Mouse (Mus musculus): Measurements from ENCODE around the gene Akr1c12. TPM values are rescaled to one million over a fixed set of nuclear protein-coding genes. Genes with fewer than 3 reads are reported as not detected.
"Not testable (repeated sequence)": the region's sequence is repeated elsewhere in the genome, so short reads cannot be mapped to it uniquely, and the experiment has no call there.

Akr1c12 gene
- 0.29 TPM in 2 replicates for polyA plus RNA-seq (2016; fragmentation: Nextera tagmentation; extraction: Ambion mirVana)

GRCm38 (mm10) chr13:4279284-4279683, at the start of gene Akr1c12:
Akr1c12 (minus strand) TSS chr13:4279433.
- Histone ChIP-seq H3K27ac (no peak within 1 kb of the TSS), H3K4me3 (no peak within 1 kb of the TSS), H3K36me3 (no peaks in the 10 kb centered on the region), H3K9me3 (replicated peaks) (no peaks in the 10 kb centered on the region), H3K27me3 (ENCODE audit: low read depth, poor library complexity, severe bottlenecking) (no peaks in the 10 kb centered on the region), H3K4me1 (no peaks in the 10 kb centered on the region)
- no peak for DNase-seq (ENCODE audit: low spot score)
- WGBS, result 73% methylated on average over 4 of the region's 4 CpGs

GRCm38 (mm10) chr13:4318773-4319172, 39.5 kb upstream of the Akr1c12 start:
- Histone ChIP-seq H3K27ac (no peak overlapping the region), H3K9me3 (replicated peaks) (no peaks in the 10 kb centered on the region), H3K4me3 (no peak overlapping the region), H3K4me1 (no peaks in the 10 kb centered on the region), H3K36me3 (no peaks in the 10 kb centered on the region), H3K27me3 (ENCODE audit: low read depth, poor library complexity, severe bottlenecking) (no peaks in the 10 kb centered on the region)
- no peak for DNase-seq (ENCODE audit: low spot score)
- 88% methylated on average over 2 of the region's 2 CpGs for WGBS

GRCm38 (mm10) chr13:4313907-4314306, 34.7 kb upstream of the Akr1c12 start:
- no peaks in the 10 kb centered on the region for H3K36me3 ChIP-seq
- H3K4me1 ChIP-seq, result no peaks in the 10 kb centered on the region
- no peaks in the 10 kb centered on the region for H3K9me3 ChIP-seq (replicated peaks)
- no peak for DNase-seq (ENCODE audit: low spot score)
- no peaks in the 10 kb centered on the region for H3K27me3 ChIP-seq (ENCODE audit: low read depth, poor library complexity, severe bottlenecking)
- no peak overlapping the region for H3K27ac ChIP-seq
- no peak overlapping the region for H3K4me3 ChIP-seq
- WGBS, result 85% methylated on average over 2 of the region's 2 CpGs

GRCm38 (mm10) chr13:4304861-4305565, 25.8 kb upstream of the Akr1c12 start:
- Histone ChIP-seq H3K27me3 (ENCODE audit: low read depth, poor library complexity, severe bottlenecking) (no peaks in the 10 kb centered on the region), H3K27ac (no peak overlapping the region), H3K9me3 (replicated peaks) (no peaks in the 10 kb centered on the region; the same call in 1 of the 2 replicates), H3K4me3 (no peak overlapping the region), H3K36me3 (no peaks in the 10 kb centered on the region), H3K4me1 (no peaks in the 10 kb centered on the region)
- WGBS, result 51% methylated on average over 2 of the region's 2 CpGs
- DNase-seq (ENCODE audit: low spot score), result no peak

- no peaks in the 10 kb centered on the region for H3K9me3 ChIP-seq (replicated peaks)
- 93% methylated on average over 4 of the region's 4 CpGs for WGBS
- H3K27ac ChIP-seq, result no peak overlapping the region
- no peaks in the 10 kb centered on the region for H3K4me1 ChIP-seq
- no peaks in the 10 kb centered on the region for H3K36me3 ChIP-seq
- no peak overlapping the region for H3K4me3 ChIP-seq
- no peaks in the 10 kb centered on the region for H3K27me3 ChIP-seq (ENCODE audit: low read depth, poor library complexity, severe bottlenecking)
- DNase-seq (ENCODE audit: low spot score), result no peak
Measured at GRCm38 (mm10) chr13:4296991-4297390, 17.8 kb upstream of the Akr1c12 start.

- Histone ChIP-seq H3K36me3 (no peaks in the 10 kb centered on the region), H3K4me1 (no peaks in the 10 kb centered on the region), H3K4me3 (no peak overlapping the region), H3K27ac (no peak overlapping the region), H3K9me3 (replicated peaks) (no peaks in the 10 kb centered on the region), H3K27me3 (ENCODE audit: low read depth, poor library complexity, severe bottlenecking) (no peaks in the 10 kb centered on the region)
- 45% methylated on average over 7 of the region's 7 CpGs for WGBS
- DNase-seq (ENCODE audit: low spot score), result no peak
Measured at GRCm38 (mm10) chr13:4281471-4282412, 2.5 kb upstream of the Akr1c12 start.

- no peaks in the 10 kb centered on the region for H3K36me3 ChIP-seq
- H3K4me1 ChIP-seq, result no peaks in the 10 kb centered on the region
- no peak overlapping the region for H3K27ac ChIP-seq
- DNase-seq (ENCODE audit: low spot score), result no peak
- WGBS, result 94% methylated on average over 2 of the region's 2 CpGs
- H3K27me3 ChIP-seq (ENCODE audit: low read depth, poor library complexity, severe bottlenecking), result no peaks in the 10 kb centered on the region
- no peak overlapping the region for H3K4me3 ChIP-seq
- no peaks in the 10 kb centered on the region for H3K9me3 ChIP-seq (replicated peaks)
Measured at GRCm38 (mm10) chr13:4277526-4277925, 1.7 kb downstream of the Akr1c12 start.

- no peaks in the 10 kb centered on the region for H3K9me3 ChIP-seq (replicated peaks)
- H3K27me3 ChIP-seq (ENCODE audit: low read depth, poor library complexity, severe bottlenecking), result no peaks in the 10 kb centered on the region
- no peaks in the 10 kb centered on the region for H3K36me3 ChIP-seq
- H3K27ac ChIP-seq, result no peak overlapping the region
- H3K4me3 ChIP-seq, result no peak overlapping the region
- no peaks in the 10 kb centered on the region for H3K4me1 ChIP-seq
- no peak for DNase-seq (ENCODE audit: low spot score)
Measured at GRCm38 (mm10) chr13:4270860-4271259, 8.4 kb downstream of the Akr1c12 start.

- H3K36me3 ChIP-seq; H3K4me3 ChIP-seq; H3K27ac ChIP-seq; H3K9me3 ChIP-seq (replicated peaks); DNase-seq (ENCODE audit: low spot score); H3K4me1 ChIP-seq; H3K27me3 ChIP-seq (ENCODE audit: low read depth, poor library complexity, severe bottlenecking): not testable (repeated sequence)
- 85% methylated on average over 2 of the region's 2 CpGs for WGBS
Measured at GRCm38 (mm10) chr13:4265455-4265854, 13.8 kb downstream of the Akr1c12 start.

- no peaks in the 10 kb centered on the region for H3K27me3 ChIP-seq (ENCODE audit: low read depth, poor library complexity, severe bottlenecking)
- WGBS, result 92% methylated on average over 2 of the region's 2 CpGs
- DNase-seq (ENCODE audit: low spot score), result no peak
- no peaks in the 10 kb centered on the region for H3K4me1 ChIP-seq
- no peak overlapping the region for H3K4me3 ChIP-seq
- no peaks in the 10 kb centered on the region for H3K9me3 ChIP-seq (replicated peaks)
- no peaks in the 10 kb centered on the region for H3K36me3 ChIP-seq
- no peak overlapping the region for H3K27ac ChIP-seq
Measured at GRCm38 (mm10) chr13:4265047-4265446, 14.2 kb downstream of the Akr1c12 start.

GRCm38 (mm10) chr13:4264612-4265011, 14.6 kb downstream of the Akr1c12 start:
- no peaks in the 10 kb centered on the region for H3K4me1 ChIP-seq
- 88% methylated on average over 3 of the region's 3 CpGs for WGBS
- H3K4me3 ChIP-seq, result no peak overlapping the region
- DNase-seq (ENCODE audit: low spot score), result no peak
- H3K27me3 ChIP-seq (ENCODE audit: low read depth, poor library complexity, severe bottlenecking), result no peaks in the 10 kb centered on the region
- H3K27ac ChIP-seq, result no peak overlapping the region
- H3K36me3 ChIP-seq, result no peaks in the 10 kb centered on the region
- no peaks in the 10 kb centered on the region for H3K9me3 ChIP-seq (replicated peaks)

GRCm38 (mm10) chr13:4257349-4257748, 21.9 kb downstream of the Akr1c12 start:
- Histone ChIP-seq H3K27ac (no peak overlapping the region), H3K4me3 (no peak overlapping the region)
- 92% methylated on average over 6 of the region's 6 CpGs for WGBS

GRCm38 (mm10) chr13:4256894-4257293, 22.3 kb downstream of the Akr1c12 start:
- H3K27ac ChIP-seq; H3K4me1 ChIP-seq; H3K27me3 ChIP-seq (ENCODE audit: low read depth, poor library complexity, severe bottlenecking); H3K36me3 ChIP-seq; H3K4me3 ChIP-seq; H3K9me3 ChIP-seq (replicated peaks); DNase-seq (ENCODE audit: low spot score): not testable (repeated sequence)

More at GRCm38 (mm10) chr13:4257349-4257748, 21.9 kb downstream of the Akr1c12 start:
- no peaks in the 10 kb centered on the region for H3K36me3 ChIP-seq
- no peaks in the 10 kb centered on the region for H3K9me3 ChIP-seq (replicated peaks)
- H3K27me3 ChIP-seq (ENCODE audit: low read depth, poor library complexity, severe bottlenecking), result no peaks in the 10 kb centered on the region
- no peak for DNase-seq (ENCODE audit: low spot score)
- no peaks in the 10 kb centered on the region for H3K4me1 ChIP-seq
